Mouse (Mus musculus): Measurements from ENCODE around the gene Rnf169.
"Not testable (repeated sequence)": the region's sequence is repeated elsewhere in the genome, so short reads cannot be mapped to it uniquely, and the experiment has no call there.

The Rnf169 gene

DNA sequence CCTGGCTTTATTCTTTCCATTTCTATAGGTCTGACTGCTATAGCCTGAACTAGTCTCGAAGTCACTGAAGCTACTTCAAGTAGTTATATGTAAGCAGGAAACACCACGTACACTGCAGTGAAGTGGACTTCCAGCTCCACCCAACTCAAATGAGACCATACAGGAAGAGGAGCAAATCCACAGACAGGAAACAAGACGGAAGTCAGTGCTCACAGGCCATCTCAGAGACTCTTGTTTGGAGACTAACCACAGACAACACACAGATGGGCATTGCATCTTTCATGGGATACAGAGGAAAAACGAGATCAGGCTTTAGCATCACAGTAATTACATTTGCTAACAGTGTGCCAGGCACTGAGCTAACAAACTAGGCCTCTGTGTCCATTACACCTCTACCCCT is 33.9 kb downstream of the Rnf169 start:
- no peak for DNase-seq (ENCODE audit: low spot score)

DNA sequence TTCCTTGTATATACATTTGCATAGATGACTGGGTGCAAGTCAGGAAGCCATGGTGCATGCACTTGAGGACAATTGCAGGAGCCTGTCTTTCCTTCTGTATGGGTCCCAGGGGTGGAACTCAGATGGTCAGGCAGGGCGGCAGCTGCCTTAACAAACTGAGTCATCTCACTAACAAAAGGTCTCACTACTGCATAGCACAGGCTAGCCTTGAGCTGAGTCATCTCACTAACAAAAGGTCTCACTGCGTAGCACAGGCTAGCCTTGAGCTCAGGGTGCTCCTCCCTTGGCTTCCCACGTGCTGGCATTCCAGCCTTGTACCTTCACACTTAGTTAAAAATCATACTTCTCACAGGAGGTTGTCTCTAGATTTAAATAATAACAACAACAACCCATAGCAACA is 34.3 kb downstream of the Rnf169 start:
- DNase-seq (ENCODE audit: low spot score), result no peak

DNA sequence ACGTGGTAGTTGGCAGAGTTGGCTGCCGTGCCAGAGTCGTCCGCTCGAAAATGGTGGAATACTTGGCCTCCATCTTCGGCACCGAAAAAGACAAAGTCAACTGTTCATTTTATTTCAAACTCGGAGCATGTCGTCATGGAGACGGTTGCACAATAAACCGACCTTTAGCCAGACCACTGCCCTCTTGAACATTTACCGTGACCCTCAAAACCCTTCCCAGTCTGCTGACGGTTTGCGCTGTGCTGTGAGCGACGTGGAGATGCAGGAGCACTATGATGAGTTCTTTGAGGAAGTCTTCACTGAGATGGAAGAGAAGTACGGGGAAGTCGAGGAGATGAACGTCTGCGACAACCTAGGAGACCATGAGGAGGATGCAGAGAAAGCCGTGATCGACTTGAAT is 35.2 kb downstream of the Rnf169 start:
- DNase-seq (ENCODE audit: low spot score), result not testable (repeated sequence)

DNA sequence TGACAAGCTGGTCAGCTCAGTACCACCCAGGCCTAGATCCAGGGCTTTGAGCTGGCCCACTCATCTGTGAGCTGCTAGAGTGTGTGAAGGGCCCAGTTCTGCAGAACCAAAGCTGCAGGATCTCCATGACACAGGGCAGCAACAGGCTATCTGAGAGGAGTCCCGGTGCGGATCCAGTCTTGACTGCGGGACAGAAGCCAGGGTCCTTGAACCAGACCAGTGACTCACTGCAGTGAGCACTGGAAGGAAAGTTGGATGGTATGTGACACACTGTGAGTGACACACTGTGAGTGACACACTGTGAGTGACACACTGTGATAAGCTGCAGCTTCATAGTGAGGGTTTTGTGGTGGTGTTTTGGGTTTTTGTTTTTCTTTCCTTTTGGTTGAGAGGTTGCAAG is 35.7 kb downstream of the Rnf169 start:
- DNase-seq (ENCODE audit: low spot score), result no peak

GRCm38 (mm10) chr7:99940669-99941068 is 39.6 kb downstream of the Rnf169 start:
- DNase-seq (ENCODE audit: low spot score), result no peak

DNA sequence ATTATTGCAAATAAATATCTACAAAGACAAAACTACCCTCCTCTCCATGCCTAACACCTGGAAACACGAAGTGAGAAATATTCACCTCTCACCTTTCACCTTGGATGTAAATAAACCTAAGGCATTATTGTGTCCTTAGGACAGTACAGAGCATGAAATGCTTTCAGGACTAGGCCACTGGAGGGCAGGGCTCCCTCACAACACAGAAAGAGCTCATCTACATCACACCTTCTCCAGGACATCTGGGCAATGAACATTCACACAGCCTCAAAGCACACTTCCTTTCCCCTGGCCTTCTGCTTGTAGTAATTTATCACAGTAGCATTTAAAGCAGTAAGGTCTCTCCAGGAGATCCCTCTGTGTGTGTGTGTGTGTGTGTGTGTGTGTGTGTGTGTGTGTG is 44.5 kb downstream of the Rnf169 start:
- no peak for DNase-seq (ENCODE audit: low spot score)

- no peak for DNase-seq (ENCODE audit: low spot score)
Observed at GRCm38 (mm10) chr7:99926916-99927714, 53.1 kb downstream of the Rnf169 start.

DNA sequence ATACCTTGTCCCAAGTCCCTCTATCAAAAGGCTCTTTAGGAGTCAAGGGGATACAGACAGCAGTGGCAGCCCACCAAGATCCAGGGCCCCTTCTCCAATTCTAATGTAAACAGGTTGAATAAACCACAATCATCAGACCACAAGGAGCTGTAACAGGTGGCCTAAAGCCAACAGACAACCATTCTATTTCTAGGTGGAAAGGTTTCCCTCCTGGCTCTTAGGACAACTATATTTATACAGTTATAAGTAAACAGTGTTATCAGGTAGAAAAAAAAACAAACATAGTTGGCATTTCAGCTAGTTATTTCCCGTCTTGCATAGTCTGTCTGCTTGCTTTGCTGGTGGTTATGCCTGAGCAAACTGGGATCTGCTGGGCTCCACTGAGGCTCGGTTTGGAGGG is 59.8 kb downstream of the Rnf169 start:
- DNase-seq (ENCODE audit: low spot score), result no peak

GRCm38 (mm10) chr7:99919971-99920370 is 60.3 kb downstream of the Rnf169 start:
- DNase-seq (ENCODE audit: low spot score), result no peak

- DNase-seq (ENCODE audit: low spot score), result no peak
Observed at GRCm38 (mm10) chr7:99919164-99919563, 61.1 kb downstream of the Rnf169 start.

GRCm38 (mm10) chr7:99917320-99917844 is 62.9 kb downstream of the Rnf169 start:
- peak; percentile 60 for DNase-seq (ENCODE audit: low spot score)

DNA sequence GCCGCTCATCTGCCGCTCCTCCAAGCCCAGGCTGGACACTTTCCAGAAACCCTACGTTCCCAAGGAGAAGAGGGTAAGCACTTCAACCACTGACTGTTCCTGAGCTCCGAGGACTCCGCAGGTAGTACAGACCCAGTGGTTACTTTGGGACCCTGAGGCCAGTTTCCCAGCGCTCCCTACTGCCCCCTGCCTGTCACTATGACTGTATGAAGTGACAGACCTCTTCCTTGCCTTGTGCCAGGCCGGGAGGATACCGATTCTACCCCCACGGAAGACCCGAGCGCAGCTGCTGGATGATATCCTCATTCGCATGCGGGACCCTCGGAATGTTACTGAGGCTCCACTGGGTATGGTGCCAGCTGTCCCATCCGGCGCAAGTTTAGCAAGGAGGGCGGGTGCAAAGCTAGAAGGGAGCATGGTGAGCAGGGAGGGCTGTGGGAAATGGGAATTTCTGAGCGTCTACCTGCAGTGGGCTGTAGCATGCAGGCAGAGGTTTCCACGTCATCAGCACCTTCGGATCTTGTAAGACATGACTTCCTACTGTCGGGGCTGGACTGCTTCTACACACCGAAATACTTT is 63.4 kb downstream of the Rnf169 start:
- DNase-seq (ENCODE audit: low spot score), result no peak

GRCm38 (mm10) chr7:99915511-99915910 is 64.7 kb downstream of the Rnf169 start:
- no peak for DNase-seq (ENCODE audit: low spot score)

GRCm38 (mm10) chr7:99914316-99914715 is 65.9 kb downstream of the Rnf169 start:
- DNase-seq (ENCODE audit: low spot score), result no peak

DNA sequence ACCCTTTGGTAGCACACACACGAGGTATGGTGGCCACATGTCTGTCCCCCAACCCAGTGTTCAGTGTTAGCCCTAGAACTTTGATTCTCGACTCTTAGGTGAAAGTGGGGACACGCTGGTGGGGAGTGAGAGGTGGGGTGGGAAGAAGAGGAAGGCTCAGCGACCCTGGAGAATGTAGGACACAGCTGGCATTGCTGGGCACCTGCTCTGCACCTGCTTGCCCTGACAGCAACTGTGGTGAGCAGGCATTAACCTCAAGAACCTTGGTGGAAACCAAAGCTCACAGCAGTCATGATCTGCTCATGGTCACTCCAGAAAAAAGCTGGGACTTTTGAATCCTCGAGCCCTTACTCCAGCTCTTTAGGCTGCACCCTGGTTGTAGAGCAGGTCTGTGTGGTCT is 69.2 kb downstream of the Rnf169 start:
- no peak for DNase-seq (ENCODE audit: low spot score)

GRCm38 (mm10) chr7:99907463-99907862 is 72.8 kb downstream of the Rnf169 start:
- DNase-seq (ENCODE audit: low spot score), result no peak

DNA sequence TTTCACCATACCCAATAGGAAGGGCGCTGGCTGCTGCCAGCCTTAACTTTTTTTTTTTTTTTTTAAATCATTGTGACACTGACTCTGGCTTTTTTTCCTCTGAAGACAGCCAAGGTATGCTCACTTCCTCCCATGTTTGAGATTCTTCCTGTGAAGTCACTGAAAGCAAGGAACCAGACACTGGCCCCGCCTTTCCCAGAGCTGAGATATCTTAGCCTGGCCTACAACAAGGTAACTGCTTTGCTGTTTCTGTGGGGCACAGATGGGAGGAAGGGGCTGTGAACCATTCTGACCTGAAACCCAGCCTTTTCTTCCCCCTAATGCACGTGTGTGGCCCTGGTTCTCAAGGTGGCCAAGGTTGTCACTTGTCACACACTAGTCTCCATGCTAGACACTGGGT is 73.9 kb downstream of the Rnf169 start:
- DNase-seq (ENCODE audit: low spot score), result no peak

GRCm38 (mm10) chr7:99904421-99905005 is 75.7 kb downstream of the Rnf169 start:
- DNase-seq (ENCODE audit: low spot score), result peak; percentile 23

GRCm38 (mm10) chr7:99902918-99903665 is 77.2 kb downstream of the Rnf169 start:
- DNase-seq (ENCODE audit: low spot score), result no peak

GRCm38 (mm10) chr7:99902208-99902607 is 78.0 kb downstream of the Rnf169 start:
- no peak for DNase-seq (ENCODE audit: low spot score)

DNA sequence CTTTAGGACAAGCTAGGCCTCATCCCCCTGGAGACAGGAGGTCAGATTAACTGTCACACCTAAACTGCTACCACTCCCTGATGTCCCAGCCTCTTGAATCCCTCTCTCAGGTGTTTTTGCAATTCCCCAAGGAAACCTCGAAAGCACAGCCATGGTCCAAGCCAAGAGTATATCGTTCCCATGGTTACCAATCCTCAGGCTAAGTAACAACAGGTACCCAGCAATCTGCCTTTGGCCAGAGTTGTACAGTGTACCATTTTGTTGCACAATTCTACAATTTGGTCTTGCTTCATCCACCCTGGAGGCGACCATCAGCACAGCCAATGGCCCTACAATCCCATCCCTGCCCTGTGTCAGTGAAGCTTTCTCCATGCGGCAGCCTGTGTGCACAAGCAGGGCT is 83.3 kb downstream of the Rnf169 start:
- no peak for DNase-seq (ENCODE audit: low spot score)

GRCm38 (mm10) chr7:99894478-99894877 is 85.8 kb downstream of the Rnf169 start:
- no peak for DNase-seq (ENCODE audit: low spot score)

Data from ovary, adult 18-20 months (tissue).